Mouse (Mus musculus) megakaryocyte progenitor cell, adult 5-6 weeks (primary cell): ENCODE data around the gene Col11a1. TPM values are rescaled to one million over a fixed set of nuclear protein-coding genes. Genes with fewer than 3 reads are reported as not detected.
A peak's percentile ranks its signal among the peaks of the same experiment; 100 is the strongest.

Experiments
- ATAC-seq: replicated peaks from 2 replicates; pipeline ENCODE4 v1.8.0; 2016; ENCODE audit warnings: mild to moderate bottlenecking, moderate TSS enrichment, inconsistent platforms; ENCODE audit not compliant: poor library complexity
- total RNA-seq, 2 experiments: library from RNA; stranded (forward) in 1 of 2; stranded (reverse) in 1 of 2; fragments of 157-497, 149-512 nt in 1 of 2; fragments of 200-1000 nt in 1 of 2; gene quantifications; 2 replicates each; pipeline versions ENCODE4 v1.2.3 to v1.2.4; 2015 to 2017

Col11a1 gene
- total RNA-seq (2015) (not detected in 2 replicates), total RNA-seq (2017) (not detected in 2 replicates)

- ATAC-seq, result no peak
These were observed at the start of gene Col11a1 for GRCm38 (mm10) chr3:114029971-114030635. Gene Col11a1, plus strand, starts transcription at chr3:114030540.

GRCm38 (mm10) chr3:113990936-113991335 is 39.4 kb upstream of the Col11a1 start:
- ATAC-seq, result no peak

DNA sequence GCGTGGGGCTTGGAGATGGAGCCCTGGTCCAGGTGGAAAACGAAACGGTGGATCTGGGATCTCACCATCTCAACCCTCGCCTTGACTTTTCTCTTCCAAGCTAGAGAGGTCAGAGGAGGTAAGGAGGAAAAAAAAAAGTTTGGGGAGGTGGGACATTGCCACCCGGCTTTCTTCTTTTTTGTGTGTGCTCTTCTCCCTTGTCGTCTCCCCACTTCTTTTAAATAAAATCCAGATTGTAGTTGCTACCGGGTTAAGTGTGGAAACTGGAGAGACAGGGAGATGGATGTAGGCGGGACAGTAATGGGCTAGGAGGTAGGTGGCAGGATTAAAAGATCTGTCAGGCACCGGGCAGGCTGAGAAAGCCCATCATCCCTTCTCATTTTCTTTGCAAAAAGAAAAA is 546 bp downstream of the Col11a1 start:
- no peak for ATAC-seq

- no peak; the same call in 1 of the 2 replicates for ATAC-seq
These were observed 1.2 kb downstream of the Col11a1 start for GRCm38 (mm10) chr3:114031351-114032213.

- ATAC-seq, result no peak
These were observed 2.0 kb downstream of the Col11a1 start for GRCm38 (mm10) chr3:114032333-114032732.

- ATAC-seq, result no peak
These were observed 22.1 kb downstream of the Col11a1 start for GRCm38 (mm10) chr3:114052406-114052805.

DNA sequence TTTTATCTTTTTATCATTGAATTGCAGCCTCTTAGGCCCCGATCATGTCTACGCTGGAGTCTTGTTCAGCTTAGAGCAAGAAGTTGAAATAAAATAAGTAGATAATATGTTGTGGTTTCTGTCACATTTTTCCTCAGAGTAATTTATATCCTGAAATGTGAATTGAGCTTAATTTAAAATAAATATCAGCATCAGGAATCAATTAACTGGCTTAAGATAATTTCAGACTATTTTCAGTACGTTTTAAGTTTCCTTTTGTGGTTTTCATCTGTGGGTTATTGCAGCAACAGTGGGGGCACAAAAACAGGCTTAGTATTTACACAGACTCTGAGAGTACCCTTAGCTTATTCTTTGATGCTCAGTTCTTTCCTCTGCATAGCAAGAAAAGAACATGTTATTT is 23.2 kb downstream of the Col11a1 start:
- ATAC-seq, result no peak

DNA sequence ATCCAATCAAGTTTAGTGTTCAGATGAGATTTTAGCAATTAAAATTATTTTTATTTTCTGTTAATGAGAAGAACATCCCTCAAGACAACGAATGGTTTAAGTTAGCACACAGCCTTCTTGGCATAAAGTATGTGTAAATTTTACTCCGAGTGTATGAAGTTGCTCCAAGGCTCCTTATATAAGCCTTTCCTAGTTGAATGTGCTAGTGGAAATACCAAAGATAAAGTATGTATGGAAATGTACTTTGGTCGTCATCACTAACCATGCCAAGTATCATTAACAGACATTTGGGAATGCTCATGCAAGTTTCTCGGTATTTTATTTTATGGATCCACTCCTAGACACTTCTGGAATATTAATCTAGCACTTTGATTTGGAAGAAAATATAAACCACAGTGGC is 34.8 kb downstream of the Col11a1 start:
- no peak for ATAC-seq

GRCm38 (mm10) chr3:114065587-114065986 is 35.2 kb downstream of the Col11a1 start:
- ATAC-seq, result no peak

DNA sequence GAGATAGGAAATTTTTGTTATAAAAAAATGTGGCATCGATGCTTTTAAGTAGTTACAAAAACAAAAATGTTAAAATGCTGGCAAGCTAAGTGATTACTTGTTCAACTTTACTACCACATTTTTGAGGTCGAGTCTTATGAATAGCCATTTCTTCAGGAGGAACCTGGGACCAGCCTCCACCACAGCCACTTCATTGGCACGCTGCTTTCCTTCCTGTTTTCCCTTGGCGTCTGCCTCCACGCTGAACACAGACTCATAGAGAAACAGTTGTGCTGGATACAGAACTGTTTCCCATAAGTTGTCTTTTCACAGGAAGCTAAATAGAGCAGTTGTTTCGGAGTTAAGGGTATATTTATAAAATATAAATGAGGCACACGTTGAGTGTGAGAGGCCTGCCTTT is 69.0 kb downstream of the Col11a1 start:
- ATAC-seq, result no peak

GRCm38 (mm10) chr3:114107099-114107498 is 76.8 kb downstream of the Col11a1 start:
- 0 out of 2 replicates have a peak, but pooled peaks have one; percentile 48 for ATAC-seq

DNA sequence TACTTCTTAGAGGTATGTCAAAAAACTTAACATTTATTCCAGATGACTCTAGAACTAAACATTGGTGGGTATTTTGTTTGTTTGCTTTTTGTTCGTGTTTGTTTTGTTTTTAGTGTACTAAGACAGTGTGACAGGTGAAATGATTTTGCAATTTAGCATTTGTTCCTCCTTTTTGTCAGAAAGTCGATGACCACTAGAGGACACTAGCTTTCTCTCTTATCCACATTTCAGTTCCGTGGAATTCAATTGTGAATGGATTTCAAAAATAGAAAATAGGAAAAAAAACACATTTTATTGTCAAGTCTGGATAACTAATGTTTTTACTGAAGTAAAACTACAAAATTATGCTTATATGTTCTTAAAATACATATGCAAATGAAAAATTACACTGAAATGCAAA is 116.8 kb downstream of the Col11a1 start:
- no peak for ATAC-seq

GRCm38 (mm10) chr3:114197964-114198750 is 167.8 kb downstream of the Col11a1 start:
- no peak for ATAC-seq

DNA sequence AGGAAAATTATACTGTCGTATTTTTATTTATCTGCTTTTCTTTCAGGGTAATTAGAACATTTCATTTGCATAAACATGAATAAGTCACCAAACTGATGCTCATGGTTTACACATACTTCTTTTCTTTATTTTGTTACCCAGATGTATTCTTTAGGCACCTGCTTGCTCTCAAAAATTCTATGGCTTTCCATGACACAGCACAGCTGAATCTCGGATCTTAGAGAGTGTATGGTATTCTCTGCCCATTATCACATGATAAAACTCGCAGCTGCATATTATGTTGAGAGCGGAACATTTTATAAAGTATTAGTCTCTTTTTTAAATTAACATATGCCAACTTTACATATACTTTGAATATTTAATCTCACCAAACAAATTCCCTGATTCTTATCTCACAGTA is 181.9 kb downstream of the Col11a1 start:
- ATAC-seq, result no peak

- no peak for ATAC-seq
These were observed 185.8 kb downstream of the Col11a1 start for GRCm38 (mm10) chr3:114216105-114216504.

GRCm38 (mm10) chr3:114229501-114229900 is 199.2 kb downstream of the Col11a1 start:
- ATAC-seq, result no peak
